ENCODE assay signal across 28 mouse cellular contexts in the genomic region with DNA sequence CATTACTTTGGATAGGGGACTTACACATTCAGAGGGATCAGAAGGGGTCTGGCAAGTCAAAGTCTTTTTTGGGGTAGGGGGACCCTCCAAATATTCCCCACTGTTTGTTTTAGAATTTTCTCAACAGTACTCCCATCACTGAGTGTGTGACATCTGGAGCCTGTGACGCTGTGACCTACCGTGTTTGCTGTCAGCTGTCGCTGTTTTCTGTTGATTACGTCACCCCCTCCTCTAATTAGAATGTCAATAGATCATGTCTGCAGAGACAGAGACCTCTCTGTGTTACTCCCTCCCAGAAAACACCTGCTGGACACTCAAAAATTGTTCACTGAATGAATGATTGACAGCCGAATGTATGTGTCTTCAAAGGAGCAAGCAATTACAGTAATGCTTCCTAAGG. TPM values are rescaled to one million over a fixed set of nuclear protein-coding genes. Genes with fewer than 3 reads are reported as not detected.
"Had no signal": no experiment of that assay in that cellular context is flagged by ENCODE, and none has a peak within 500 bp of the region (broad histone marks: within the 10 kb centered on the region; RNA-seq: fewer than 3 reads in every experiment).

No protein-coding gene starts in this region.

- H3K27me3 ChIP-seq: embryonic facial prominence, embryonic 12.5 days; embryonic facial prominence, embryonic 13.5 days; embryonic facial prominence, embryonic 15.5 days; forebrain, embryonic 13.5 days; forebrain, embryonic 15.5 days had no signal

- DNase-seq: cerebellum, adult 2 months; cerebellum, adult 8-10 months; cerebellum, adult 9-10 months; cerebellum, adult 9-11 months; cerebellum, postnatal 10 days; cerebellum, postnatal 14 days; cerebellum, postnatal 25 days; cerebellum, postnatal 36 days; embryo, embryonic 11 days; forebrain, postnatal 0 days; gastrocnemius, adult 2 months; gastrocnemius, postnatal 10 days; gastrocnemius, postnatal 14 days; gastrocnemius, postnatal 25 days; gastrocnemius, postnatal 36 days; heart, adult 18-20 months; heart, adult 2 months had no signal

- H3K4me3 ChIP-seq: embryonic facial prominence, embryonic 10.5 days; embryonic facial prominence, embryonic 12.5 days; embryonic facial prominence, embryonic 13.5 days; embryonic facial prominence, embryonic 15.5 days; erythroblast, embryonic 14.5 days; forebrain, embryonic 10.5 days; forebrain, embryonic 13.5 days; forebrain, embryonic 15.5 days; gastrocnemius, adult 2 months; heart, adult 2 months had no signal

- H3K4me2 ChIP-seq: embryonic facial prominence, embryonic 12.5 days; embryonic facial prominence, embryonic 13.5 days; embryonic facial prominence, embryonic 15.5 days; forebrain, embryonic 13.5 days; forebrain, embryonic 15.5 days had no signal

- H3K4me1 ChIP-seq: embryonic facial prominence, embryonic 10.5 days; embryonic facial prominence, embryonic 12.5 days; embryonic facial prominence, embryonic 13.5 days; embryonic facial prominence, embryonic 15.5 days; forebrain, embryonic 10.5 days; forebrain, embryonic 13.5 days; forebrain, embryonic 15.5 days had no signal

- ATAC-seq: forebrain, embryonic 13.5 days; forebrain, embryonic 14.5 days; forebrain, embryonic 15.5 days; forebrain, postnatal 0 days had no signal

- H3K9me3 ChIP-seq: embryonic facial prominence, embryonic 10.5 days; embryonic facial prominence, embryonic 12.5 days; embryonic facial prominence, embryonic 13.5 days; embryonic facial prominence, embryonic 15.5 days; forebrain, embryonic 10.5 days; forebrain, embryonic 13.5 days; forebrain, embryonic 15.5 days had no signal

- H3K36me3 ChIP-seq: embryonic facial prominence, embryonic 10.5 days; embryonic facial prominence, embryonic 12.5 days; embryonic facial prominence, embryonic 13.5 days; embryonic facial prominence, embryonic 15.5 days; forebrain, embryonic 10.5 days; forebrain, embryonic 15.5 days had no signal

- H3K9ac ChIP-seq: embryonic facial prominence, embryonic 12.5 days; embryonic facial prominence, embryonic 13.5 days; embryonic facial prominence, embryonic 15.5 days; forebrain, embryonic 13.5 days; forebrain, embryonic 15.5 days; forebrain, postnatal 0 days had no signal

- H3K27ac ChIP-seq: embryonic facial prominence, embryonic 10.5 days; embryonic facial prominence, embryonic 12.5 days; embryonic facial prominence, embryonic 13.5 days; embryonic facial prominence, embryonic 15.5 days; forebrain, embryonic 10.5 days; forebrain, embryonic 13.5 days; forebrain, embryonic 15.5 days; gastrocnemius, adult 2 months; heart, adult 2 months had no signal

RNA-seq across cellular contexts. Expression of gene Vgll2, which starts 20.8 kb away (rescaled TPM):
- total RNA-seq: common myeloid progenitor, adult 5-6 weeks; granulocyte monocyte progenitor cell, adult 5-6 weeks had no signal
- polyA plus RNA-seq: cerebellum, adult 2 months; erythroblast, embryonic 14.5 days had no signal
